Mouse (Mus musculus) adrenal gland, adult 8-10 months (tissue): ENCODE results near the gene Ppm1a. TPM values are rescaled to one million over a fixed set of nuclear protein-coding genes. Genes with fewer than 3 reads are reported as not detected.

Source experiments
- DNase-seq: peaks from one replicate; pipeline ENCODE4 v3.0.0; 2022
- total RNA-seq, 4 experiments: library from RNA; stranded (reverse); gene quantifications; 2 replicates each; pipeline ENCODE4 v1.2.4; 2022

Gene Ppm1a
- total RNA-seq, 4 experiments from 2014 or later = 249 to 301 (median 265) TPM

DNA sequence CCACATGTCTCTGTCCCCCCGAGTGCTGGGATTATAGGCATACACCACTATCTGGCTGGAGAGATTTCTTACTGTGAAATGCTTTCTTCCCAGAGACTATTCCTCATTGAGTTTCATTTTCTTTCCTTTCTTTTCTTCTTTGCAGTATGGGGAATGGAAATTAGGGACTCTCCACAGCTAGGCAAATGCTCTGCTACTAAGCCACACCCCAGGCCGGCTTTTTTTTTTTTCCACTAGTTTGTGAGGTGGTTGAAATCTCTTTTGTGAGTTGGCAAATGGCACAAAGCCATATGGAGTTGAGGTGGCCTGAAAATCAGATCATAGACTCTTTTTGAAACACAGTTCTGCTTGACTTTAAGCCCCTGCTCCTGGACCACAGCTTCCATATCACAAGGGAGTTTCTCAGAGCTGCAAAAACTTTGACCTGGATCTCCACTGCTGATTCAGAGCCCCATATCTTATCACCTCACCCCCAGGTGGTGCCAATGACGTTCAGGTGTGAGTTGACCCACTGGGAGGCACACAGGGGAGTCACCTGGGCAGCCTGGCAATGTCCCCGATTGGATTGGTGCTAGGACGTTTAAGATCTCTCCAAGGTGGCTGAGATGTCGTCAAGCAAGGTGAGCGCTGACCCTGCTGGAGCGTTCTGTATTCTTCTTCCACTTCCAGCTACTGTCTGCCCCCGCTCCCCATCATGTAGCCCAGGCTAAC is 71.7 kb downstream of the Ppm1a start:
- DNase-seq = no peak

DNA sequence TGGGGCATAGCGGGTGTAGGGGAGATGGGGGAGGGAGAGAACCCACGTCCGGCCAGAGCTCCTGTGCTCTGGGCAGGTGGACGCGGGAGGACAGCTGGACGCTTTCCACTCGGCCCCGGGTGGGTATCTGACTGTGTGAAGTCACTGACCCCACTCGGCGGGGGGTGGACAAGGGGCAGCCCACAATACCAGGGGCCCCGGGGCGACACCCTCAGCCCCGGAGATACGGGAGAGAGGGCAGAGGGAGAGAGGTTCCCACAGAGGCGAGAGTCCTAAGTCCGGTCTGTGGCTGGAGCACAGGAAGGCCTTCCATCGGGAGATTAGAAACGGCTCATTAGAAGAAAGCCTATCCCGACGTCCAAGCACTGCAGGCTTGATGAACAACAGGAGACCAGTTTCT is 72.5 kb downstream of the Ppm1a start:
- DNase-seq = no peak

DNA sequence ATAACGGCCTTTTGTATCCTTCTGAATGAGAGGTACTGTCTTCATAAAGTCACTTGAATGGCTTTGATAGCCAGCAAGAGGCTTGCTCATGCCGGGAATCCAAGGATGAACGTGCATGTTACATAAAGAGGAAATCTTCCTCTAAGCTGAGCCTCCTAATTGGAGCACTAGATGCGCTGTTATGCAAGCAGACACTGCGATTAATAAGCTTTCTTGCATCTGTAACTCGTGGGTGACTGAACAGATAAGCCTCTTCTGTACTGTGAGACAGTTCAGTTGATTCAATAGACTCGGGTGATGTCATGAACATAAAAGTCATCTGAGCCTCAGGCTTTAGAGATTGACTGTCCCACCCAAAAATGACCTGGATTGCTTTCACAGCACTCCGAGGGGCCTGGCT is 73.1 kb downstream of the Ppm1a start:
- DNase-seq = no peak

DNA sequence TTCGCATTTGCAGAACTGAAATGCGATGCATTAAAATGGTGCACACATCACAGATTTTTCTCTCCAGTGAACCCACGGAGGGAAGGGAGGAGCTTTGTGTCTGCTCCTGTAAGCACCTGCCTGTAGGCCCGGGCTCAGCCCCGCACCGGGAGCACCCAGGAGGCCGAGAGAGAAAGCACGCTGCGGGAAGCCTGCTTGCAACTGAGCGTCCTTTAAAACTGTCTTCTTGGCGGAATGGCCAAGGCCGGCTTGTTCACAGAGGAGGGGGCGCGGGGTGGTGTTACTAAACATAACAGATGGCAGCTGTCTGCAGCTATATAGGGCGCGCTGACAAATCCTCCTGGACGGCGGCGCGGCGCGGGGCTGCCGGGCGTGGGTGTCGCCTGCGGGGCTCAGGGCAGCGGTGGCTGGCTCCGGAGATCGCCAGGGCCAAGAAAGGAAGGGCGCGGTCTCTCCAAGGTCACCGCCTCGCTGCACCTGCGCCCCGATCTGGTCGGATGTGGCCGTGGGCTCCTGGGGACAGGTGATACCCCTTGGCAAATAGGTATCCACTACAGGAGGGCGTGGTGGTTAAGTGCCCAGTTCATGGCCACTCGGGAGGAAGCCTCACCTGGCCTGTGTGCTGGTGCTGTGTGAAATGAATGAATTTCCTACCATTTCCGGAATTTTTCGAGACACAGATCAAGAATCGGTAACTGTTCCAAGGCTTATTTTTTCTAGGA is 74.6 kb downstream of the Ppm1a start:
- peak; percentile 23 for DNase-seq

DNA sequence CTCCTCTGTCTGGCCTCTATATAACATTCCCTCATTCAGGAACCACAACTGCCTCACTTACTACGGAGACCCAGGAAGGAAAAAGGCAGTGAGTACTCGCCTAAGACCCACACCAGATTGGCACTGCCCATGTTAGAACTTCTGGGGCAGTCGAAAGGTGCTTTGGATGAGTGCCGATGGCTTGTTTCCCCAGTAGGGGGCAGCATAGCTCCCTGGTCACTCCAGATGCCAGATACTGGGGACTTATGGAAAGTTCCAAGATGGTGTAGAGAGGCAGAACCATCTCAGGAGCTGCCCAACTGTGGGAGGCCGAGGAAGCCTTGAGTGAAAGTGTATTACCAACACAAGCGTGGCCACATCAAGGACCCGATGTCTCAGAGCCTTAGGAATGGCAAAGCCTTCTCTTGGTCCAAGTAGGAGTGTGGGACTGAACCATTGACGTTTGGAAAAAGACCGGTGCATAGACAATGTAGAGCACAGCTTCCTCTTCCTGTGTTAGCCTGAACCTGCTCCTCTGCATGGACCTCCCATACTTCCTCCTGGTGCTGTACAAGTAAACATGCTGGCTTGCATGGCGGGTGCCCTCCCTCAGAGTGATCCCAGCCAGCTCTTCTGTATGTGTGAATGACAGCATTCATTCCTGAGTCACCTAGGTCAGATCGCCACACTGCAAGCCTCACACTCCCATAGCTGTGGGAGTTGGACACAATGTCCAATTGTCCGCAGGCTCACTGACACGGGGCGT is 77.7 kb downstream of the Ppm1a start:
- no peak for DNase-seq

DNA sequence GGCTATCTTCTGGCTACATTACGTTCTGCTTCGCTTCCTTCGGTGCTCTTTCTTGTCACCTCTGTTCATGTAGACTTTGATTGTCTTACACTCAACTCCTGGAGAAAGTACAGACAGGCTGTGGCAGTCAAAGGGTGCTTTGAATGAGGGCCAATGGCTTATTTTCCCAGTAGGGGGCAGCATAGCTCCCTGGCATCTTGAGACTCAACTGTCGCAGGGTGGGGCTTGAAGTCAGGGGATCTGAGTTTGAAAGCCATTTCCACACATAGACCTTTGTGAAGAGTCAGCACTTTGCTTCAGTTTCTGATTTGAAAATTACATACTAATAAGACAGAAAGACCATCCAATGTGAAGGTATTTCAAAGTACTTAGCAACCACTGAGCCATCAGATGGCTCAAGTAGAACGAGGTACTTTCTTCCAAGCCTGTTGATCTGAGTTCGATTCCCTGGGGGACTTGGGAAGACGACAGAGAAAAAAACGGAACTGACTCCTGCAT is 78.3 kb downstream of the Ppm1a start:
- no peak for DNase-seq

DNA sequence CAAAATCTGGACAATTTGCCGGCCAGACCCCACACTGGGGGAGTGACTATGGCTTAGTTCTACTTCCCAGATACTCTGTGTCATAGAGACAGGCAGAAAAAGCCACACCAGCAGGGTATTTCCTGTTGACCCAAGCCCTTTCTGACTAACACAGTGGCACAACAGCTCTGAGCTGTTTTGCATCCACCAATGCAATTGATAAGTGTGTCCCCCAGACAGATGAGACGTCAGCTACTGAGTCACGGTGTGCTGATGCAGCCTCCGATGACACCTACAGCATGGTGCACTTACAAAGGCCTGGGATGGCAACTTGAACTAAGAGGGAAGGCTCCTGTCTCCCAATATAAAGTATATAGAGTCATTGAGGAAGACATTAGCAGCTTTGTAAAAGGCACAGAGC is 80.0 kb downstream of the Ppm1a start:
- no peak for DNase-seq

DNA sequence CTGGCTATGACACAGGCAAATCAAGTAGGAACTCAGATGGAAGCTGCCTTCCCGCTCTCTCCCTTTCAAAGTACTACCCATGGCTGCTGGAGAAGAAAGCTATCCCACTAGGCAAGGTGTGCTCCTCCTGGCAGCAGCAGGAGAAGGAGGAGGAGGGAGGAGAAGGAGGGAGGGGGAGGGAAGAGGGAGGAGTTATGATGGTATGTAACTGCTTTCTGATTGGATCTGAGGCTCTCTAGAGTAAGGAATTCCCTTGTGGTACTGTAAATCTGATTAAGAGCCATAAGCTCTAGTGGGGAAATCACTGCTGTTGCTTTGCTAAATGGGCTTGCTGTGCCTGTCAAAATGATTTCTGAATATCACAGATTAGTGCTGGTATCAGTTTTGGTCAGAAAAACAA is 84.2 kb downstream of the Ppm1a start:
- DNase-seq = no peak

DNA sequence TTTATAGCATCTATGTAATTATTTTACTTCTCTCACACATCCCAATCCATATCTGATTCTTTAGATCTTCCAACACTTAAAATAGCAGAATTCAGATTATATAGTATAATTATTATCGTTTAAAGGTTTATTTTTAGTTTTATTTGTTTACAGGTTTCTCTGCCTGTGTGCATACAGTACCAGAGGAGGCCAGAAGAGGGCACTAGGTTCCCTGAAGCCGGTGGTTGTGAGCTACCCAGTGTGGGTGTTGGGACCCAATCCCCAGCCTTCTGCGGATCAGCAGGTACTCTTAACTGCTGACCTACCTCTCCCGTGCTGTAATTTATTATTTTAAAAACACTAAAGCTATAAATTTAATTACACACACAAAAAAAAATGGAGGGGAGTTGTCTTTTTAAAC is 85.9 kb downstream of the Ppm1a start:
- DNase-seq = no peak

DNA sequence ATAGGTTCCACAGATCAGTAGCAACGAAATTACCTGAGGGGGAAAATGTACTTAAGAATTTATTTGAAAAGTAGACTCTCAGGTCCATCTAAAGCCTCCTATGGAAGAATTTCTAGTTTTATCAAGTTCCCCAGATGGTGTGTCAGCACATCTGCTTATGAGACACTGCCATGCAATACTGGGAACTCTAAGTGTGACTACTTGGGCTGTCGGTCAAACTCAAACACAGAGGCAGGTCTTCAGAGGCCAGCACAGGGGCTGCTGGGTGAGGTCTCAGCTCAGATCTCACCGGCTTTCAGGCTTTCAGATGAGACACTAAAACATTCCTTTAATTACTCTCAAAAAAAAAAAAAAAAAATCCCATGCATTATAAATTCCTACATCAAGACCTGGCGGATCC is 86.3 kb downstream of the Ppm1a start:
- DNase-seq = no peak

DNA sequence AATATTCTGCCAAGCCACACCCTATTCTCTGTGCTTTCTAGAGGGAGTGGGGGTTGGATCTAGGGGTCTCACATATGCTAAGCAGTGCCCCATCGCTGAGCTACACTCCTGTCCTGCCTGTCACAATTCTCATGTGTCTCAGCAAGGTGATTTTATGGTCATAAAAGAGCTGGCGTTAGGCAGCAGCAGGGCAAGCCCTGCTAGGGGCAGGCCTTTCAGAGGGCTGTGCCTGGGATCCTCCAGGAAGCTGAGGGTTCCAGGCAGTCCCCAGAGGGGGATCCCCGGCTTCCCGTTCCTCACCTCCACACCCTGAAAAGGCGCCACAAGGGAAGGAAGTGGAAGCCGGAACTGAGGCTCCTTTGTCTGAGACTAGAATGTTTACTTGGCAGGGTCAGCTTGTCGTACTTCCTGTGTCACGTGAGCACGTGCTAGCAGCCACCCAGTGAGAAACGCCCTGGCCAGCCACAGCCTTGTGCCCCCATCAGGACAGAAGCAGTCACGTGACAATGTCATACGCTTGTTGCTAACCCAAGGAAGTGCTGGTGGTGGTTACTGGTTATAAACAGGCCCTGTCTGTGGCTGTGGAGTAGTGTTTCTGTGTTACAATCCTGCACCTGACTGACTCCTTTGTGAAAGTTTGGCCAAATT is 86.8 kb downstream of the Ppm1a start:
- DNase-seq = peak; percentile 68

DNA sequence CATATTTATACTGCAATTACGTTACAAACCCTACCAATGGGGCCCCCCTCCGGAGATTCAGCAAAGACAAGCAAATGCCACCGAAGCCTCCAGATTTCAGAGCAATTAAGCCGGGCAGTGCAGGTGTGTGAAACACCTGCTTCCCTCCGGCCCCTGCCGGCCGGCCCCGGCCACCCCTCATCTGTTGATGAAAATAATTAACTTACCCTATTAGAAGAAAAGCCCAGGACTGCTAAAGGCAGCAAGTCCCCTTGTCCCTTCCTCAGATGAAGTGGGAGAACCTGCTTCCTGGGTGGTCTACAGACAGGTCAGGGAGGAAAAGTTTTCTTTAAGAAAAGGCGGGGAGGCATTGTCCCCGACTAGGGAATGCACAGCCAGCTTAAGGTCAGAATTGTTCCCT is 88.7 kb downstream of the Ppm1a start:
- no peak for DNase-seq

DNA sequence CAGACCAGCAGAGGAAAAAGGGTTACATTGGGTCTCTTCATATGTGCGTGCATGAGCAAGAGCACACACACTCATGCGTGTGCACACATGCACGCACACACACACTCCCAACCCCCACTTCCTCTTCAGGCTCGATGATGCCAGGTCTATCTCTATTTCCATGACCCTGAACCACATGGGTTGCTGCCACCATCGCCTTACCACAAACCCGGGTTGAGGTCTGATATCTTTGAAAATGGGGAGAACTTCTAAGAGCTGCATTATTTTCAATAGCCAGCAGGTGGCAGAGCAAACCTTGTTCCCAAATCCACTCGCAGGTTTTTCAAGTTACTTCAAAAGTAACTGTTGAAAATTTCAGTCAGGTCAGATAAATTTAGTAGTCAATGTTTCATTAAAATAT is 90.5 kb downstream of the Ppm1a start:
- DNase-seq = no peak

Other genes with a start within 250 kb of the Ppm1a start
- 10 to 100 TPM in 2 of 4 experiments, 1 to 10 TPM in 2; 8.7 to 12.7 (median 10.7) TPM for gene Pcnx4, start 221.1 kb upstream of the Ppm1a start, total RNA-seq
- not detected for gene Gm4756, start 107.8 kb upstream of the Ppm1a start, total RNA-seq
- 100 to 1,000 TPM; 112 to 216 (median 160) TPM for gene Dhrs7, start 92.5 kb upstream of the Ppm1a start, total RNA-seq
- gene Six6, start 182.4 kb downstream of the Ppm1a start, total RNA-seq = not detected
- gene 4930447C04Rik, start 183.3 kb downstream of the Ppm1a start, total RNA-seq = under 1 TPM in 3 of 4 experiments, not detected in 1; 0.24 to 0.49 (median 0.28) TPM